Comparison of ENCODE assay signal across 12 mouse cellular contexts in genomic region chr7:129984367-129984766, GRCm38 (mm10).
DNase-seq lines count a peak whose midpoint lies in the region; ATAC-seq and TF ChIP-seq lines count a peak whose summit lies in the region.
"Had no signal": no experiment of that assay in that cellular context is flagged by ENCODE, and none has a peak within 500 bp of the region (broad histone marks: within the 10 kb centered on the region; RNA-seq: fewer than 3 reads in every experiment).

No protein-coding gene starts in this region.

- no peak for TF ChIP-seq CTCF in left cerebral cortex, adult 2 months (IDR thresholded peaks at IDR 0.05)

- no peak overlapping the region for H3K4me2 ChIP-seq in kidney, embryonic 14.5 days (replicated peaks; ENCODE audit: low read depth, low read length)
- peak overlapping the region; percentile 21 for H3K4me2 ChIP-seq in embryonic facial prominence, embryonic 13.5 days
- H3K4me2 ChIP-seq in limb, embryonic 15.5 days: no peak overlapping the region
- no peak overlapping the region for H3K4me2 ChIP-seq in stomach, embryonic 15.5 days
- H3K4me2 ChIP-seq: liver, embryonic 12.5 days had no signal

- intact Hi-C loops in left cerebral cortex, adult 2 months (cut with DNase I): no loop called here

- H3K36me3 ChIP-seq in kidney, embryonic 14.5 days (ENCODE audit: control insufficient read depth, insufficient read depth, low read length): no peaks in the 10 kb centered on the region
- no peaks in the 10 kb centered on the region for H3K36me3 ChIP-seq in embryonic facial prominence, embryonic 13.5 days
- H3K36me3 ChIP-seq in limb, embryonic 15.5 days: no peaks in the 10 kb centered on the region
- no peaks in the 10 kb centered on the region for H3K36me3 ChIP-seq in stomach, embryonic 15.5 days
- H3K36me3 ChIP-seq: liver, embryonic 12.5 days had no signal

- H3K9me3 ChIP-seq in kidney, embryonic 14.5 days (ENCODE audit: control insufficient read depth, low read length): no peaks in the 10 kb centered on the region
- no peaks in the 10 kb centered on the region for H3K9me3 ChIP-seq in embryonic facial prominence, embryonic 13.5 days
- H3K9me3 ChIP-seq in limb, embryonic 15.5 days: no peaks in the 10 kb centered on the region
- H3K9me3 ChIP-seq in stomach, embryonic 15.5 days: no peaks in the 10 kb centered on the region
- H3K9me3 ChIP-seq: liver, embryonic 12.5 days had no signal

- ATAC-seq in kidney, embryonic 14.5 days (ENCODE audit: low FRiP score, low TSS enrichment): peak; percentile 32; the same call in 1 of the 2 replicates
- no peak for ATAC-seq in embryonic facial prominence, embryonic 13.5 days (ENCODE audit: insufficient number of reproducible peaks, insufficient read depth, low FRiP score, low TSS enrichment, low read depth)
- ATAC-seq in limb, embryonic 15.5 days (ENCODE audit: insufficient number of reproducible peaks, low FRiP score, low TSS enrichment, low read depth): no peak
- ATAC-seq in stomach, embryonic 15.5 days (ENCODE audit: insufficient read depth, low FRiP score, low read depth): peak; percentile 71; the same call in 1 of the 2 replicates
- ATAC-seq: inflammation-experienced regulatory T-cells, adult 6 months; liver, embryonic 12.5 days had no signal

- no peak for DNase-seq in kidney, postnatal 36 days
- DNase-seq in left cerebral cortex, adult 2 months (ENCODE audit: extremely low spot score in 1 of 2, low spot score in 2 of 2): no peak
- no peak for DNase-seq in gastrocnemius, postnatal 4 days (ENCODE audit: low spot score in 2 of 2)
- DNase-seq: cerebellum, postnatal 25 days; right cerebral cortex, postnatal 4 days had no signal

- H3K27ac ChIP-seq in kidney, embryonic 14.5 days (ENCODE audit: low read depth, low read length): no peak overlapping the region
- peak overlapping the region; percentile 77 for H3K27ac ChIP-seq in embryonic facial prominence, embryonic 13.5 days
- peak overlapping the region; percentile 44; the same call in 1 of the 2 replicates for H3K27ac ChIP-seq in limb, embryonic 15.5 days
- no peak overlapping the region for H3K27ac ChIP-seq in stomach, embryonic 15.5 days
- H3K27ac ChIP-seq in left cerebral cortex, adult 2 months: no peak overlapping the region
- H3K27ac ChIP-seq: liver, embryonic 12.5 days had no signal

- H3K4me3 ChIP-seq in kidney, embryonic 14.5 days (ENCODE audit: low read length): no peak overlapping the region
- H3K4me3 ChIP-seq in embryonic facial prominence, embryonic 13.5 days: no peak overlapping the region
- no peak overlapping the region for H3K4me3 ChIP-seq in limb, embryonic 15.5 days
- no peak overlapping the region for H3K4me3 ChIP-seq in stomach, embryonic 15.5 days (replicated peaks)
- no peak overlapping the region for H3K4me3 ChIP-seq in left cerebral cortex, adult 2 months
- H3K4me3 ChIP-seq: liver, embryonic 12.5 days; myocyte had no signal

- no peak overlapping the region for H3K9ac ChIP-seq in kidney, embryonic 14.5 days (ENCODE audit: low read depth, low read length)
- no peak overlapping the region for H3K9ac ChIP-seq in embryonic facial prominence, embryonic 13.5 days
- H3K9ac ChIP-seq in limb, embryonic 15.5 days: no peak overlapping the region
- H3K9ac ChIP-seq in stomach, embryonic 15.5 days: no peak overlapping the region
- H3K9ac ChIP-seq: liver, embryonic 12.5 days had no signal

- WGBS in kidney, embryonic 14.5 days: 67% methylated on average over 9 of the region's 9 CpGs
- WGBS in embryonic facial prominence, embryonic 13.5 days: 36% methylated on average over 9 of the region's 9 CpGs
- 39% methylated on average over 9 of the region's 9 CpGs for WGBS in limb, embryonic 15.5 days
- 49% methylated on average over 9 of the region's 9 CpGs for WGBS in stomach, embryonic 15.5 days

- no peaks in the 10 kb centered on the region for H3K27me3 ChIP-seq in kidney, embryonic 14.5 days (ENCODE audit: control insufficient read depth, insufficient read depth, low read length)
- no peaks in the 10 kb centered on the region for H3K27me3 ChIP-seq in embryonic facial prominence, embryonic 13.5 days
- H3K27me3 ChIP-seq in limb, embryonic 15.5 days: no peaks in the 10 kb centered on the region
- no peaks in the 10 kb centered on the region for H3K27me3 ChIP-seq in stomach, embryonic 15.5 days (replicated peaks)
- H3K27me3 ChIP-seq: liver, embryonic 12.5 days had no signal

- H3K4me1 ChIP-seq in kidney, embryonic 14.5 days (ENCODE audit: control insufficient read depth, insufficient read depth, low read length): no peaks in the 10 kb centered on the region
- H3K4me1 ChIP-seq in embryonic facial prominence, embryonic 13.5 days: peaks cover 45% of the 10 kb centered on the region
- H3K4me1 ChIP-seq in limb, embryonic 15.5 days: peaks cover 20% of the 10 kb centered on the region; the same call in 1 of the 2 replicates
- peaks cover 9% of the 10 kb centered on the region for H3K4me1 ChIP-seq in stomach, embryonic 15.5 days

Comparison
In these comparisons a context has a peak if more than half of its experiments do, and no peak if none do; other contexts are left out.
1. ATAC-seq: peak in kidney, embryonic 14.5 days (single experiment) and stomach, embryonic 15.5 days (single experiment); none in embryonic facial prominence, embryonic 13.5 days (single experiment) and limb, embryonic 15.5 days (single experiment).
2. H3K27ac ChIP-seq: peak in embryonic facial prominence, embryonic 13.5 days (single experiment) and limb, embryonic 15.5 days (single experiment); none in kidney, embryonic 14.5 days (single experiment), stomach, embryonic 15.5 days (single experiment) and left cerebral cortex, adult 2 months (single experiment).